Mouse (Mus musculus) WW6 (cell line): ENCODE results near the gene 6030408B16Rik.
A peak's percentile ranks its signal among the peaks of the same experiment; 100 is the strongest.
"Not testable (repeated sequence)": the region's sequence is repeated elsewhere in the genome, so short reads cannot be mapped to it uniquely, and the experiment has no call there.

Source experiments
- DNase-seq: peaks from one replicate; pipeline ENCODE4 v3.0.0-alpha.2; 2013; ENCODE audit warnings: low read depth, low spot score

The 6030408B16Rik gene

DNA sequence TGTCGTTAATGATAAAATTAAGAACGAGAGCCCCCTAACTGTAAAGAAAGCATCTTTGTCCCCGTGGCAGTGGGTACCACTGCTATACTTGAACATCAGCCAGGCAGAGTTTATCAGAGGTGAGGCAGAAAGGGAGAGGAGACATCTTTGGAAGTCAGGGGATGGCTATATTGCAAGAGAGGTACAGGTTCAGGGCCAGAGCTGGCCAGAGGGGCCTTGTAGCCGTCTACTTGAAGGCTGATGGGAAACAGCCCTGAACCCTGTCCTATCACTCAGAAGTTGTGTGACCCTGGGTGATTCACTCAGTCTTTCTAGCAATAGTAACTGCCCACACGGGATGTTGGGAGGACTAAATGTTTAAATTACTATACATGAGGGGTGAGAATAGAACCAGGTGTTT lies 28.1 kb downstream of the 6030408B16Rik start:
- no peak for DNase-seq

GRCm38 (mm10) chr15:101322106-101322505 lies 29.1 kb downstream of the 6030408B16Rik start:
- DNase-seq: no peak

- DNase-seq: no peak
Measured at GRCm38 (mm10) chr15:101322640-101323039, 29.6 kb downstream of the 6030408B16Rik start.

- DNase-seq: no peak
Measured at GRCm38 (mm10) chr15:101323511-101323910, 30.5 kb downstream of the 6030408B16Rik start.

DNA sequence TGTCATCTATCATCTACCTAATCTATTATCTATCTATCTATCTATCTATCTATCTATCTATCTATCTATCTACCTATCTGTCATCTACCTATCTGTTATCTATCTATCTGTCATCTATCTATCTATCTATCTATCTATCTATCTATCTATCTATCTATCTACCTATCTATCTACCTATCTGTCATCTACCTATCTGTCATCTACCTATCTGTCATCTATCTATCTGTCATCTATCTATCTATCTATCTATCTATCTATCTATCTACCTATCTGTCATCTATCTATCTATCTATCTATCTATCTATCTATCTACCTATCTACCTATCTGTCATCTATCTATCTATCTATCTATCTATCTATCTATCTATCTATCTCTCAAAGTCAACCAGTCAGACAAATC lies 31.4 kb downstream of the 6030408B16Rik start:
- DNase-seq: not testable (repeated sequence)

GRCm38 (mm10) chr15:101325991-101326534 lies 33.1 kb downstream of the 6030408B16Rik start:
- DNase-seq: peak; percentile 31

GRCm38 (mm10) chr15:101327282-101327681 lies 34.3 kb downstream of the 6030408B16Rik start:
- peak; percentile 46 for DNase-seq

- no peak for DNase-seq
Measured at GRCm38 (mm10) chr15:101328876-101329563, 36.0 kb downstream of the 6030408B16Rik start.

GRCm38 (mm10) chr15:101329564-101329892 lies 36.5 kb downstream of the 6030408B16Rik start:
- DNase-seq: no peak

GRCm38 (mm10) chr15:101331090-101331489 lies 38.1 kb downstream of the 6030408B16Rik start:
- no peak for DNase-seq

DNA sequence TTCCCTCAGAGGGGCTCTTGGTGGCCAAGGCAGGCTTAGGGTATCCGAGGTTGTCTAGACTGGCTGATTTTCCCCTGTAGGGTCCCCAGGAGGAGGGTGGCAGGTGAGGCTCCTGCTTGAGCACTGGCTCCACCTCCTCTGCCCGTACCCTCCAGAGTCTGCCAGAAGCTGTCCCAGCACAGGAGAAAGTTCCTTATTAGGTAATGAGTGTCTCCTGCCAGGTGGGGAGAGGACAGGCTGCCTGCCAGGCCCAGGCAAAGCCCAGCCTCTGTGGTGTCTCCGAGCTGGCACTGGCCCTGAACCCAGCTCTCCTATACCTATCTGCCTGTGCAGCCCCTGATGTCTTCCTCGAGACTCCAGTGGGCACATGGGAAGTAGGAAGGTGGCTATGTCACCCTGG lies 39.4 kb downstream of the 6030408B16Rik start:
- no peak for DNase-seq

DNA sequence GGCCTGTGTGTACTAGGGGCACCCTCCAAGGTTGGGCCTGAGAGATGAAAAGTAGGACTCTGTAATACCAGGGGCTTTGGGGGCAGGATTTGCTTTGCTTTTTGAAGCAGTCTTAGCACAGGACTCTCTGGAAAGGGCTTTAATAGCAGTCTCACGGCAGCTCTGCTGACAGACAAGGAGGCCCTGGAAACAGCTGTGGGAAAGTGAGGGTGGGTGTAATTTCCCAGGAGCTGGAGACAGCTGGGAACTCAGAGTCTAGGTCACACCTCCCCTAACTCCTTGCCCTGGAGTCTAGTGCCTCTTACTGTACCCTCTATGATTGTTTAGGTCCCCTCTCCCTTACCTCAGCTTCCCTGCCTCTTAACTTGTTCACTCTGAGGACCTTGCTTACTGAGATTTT lies 40.2 kb downstream of the 6030408B16Rik start:
- no peak for DNase-seq

GRCm38 (mm10) chr15:101333648-101334047 lies 40.6 kb downstream of the 6030408B16Rik start:
- no peak for DNase-seq

DNA sequence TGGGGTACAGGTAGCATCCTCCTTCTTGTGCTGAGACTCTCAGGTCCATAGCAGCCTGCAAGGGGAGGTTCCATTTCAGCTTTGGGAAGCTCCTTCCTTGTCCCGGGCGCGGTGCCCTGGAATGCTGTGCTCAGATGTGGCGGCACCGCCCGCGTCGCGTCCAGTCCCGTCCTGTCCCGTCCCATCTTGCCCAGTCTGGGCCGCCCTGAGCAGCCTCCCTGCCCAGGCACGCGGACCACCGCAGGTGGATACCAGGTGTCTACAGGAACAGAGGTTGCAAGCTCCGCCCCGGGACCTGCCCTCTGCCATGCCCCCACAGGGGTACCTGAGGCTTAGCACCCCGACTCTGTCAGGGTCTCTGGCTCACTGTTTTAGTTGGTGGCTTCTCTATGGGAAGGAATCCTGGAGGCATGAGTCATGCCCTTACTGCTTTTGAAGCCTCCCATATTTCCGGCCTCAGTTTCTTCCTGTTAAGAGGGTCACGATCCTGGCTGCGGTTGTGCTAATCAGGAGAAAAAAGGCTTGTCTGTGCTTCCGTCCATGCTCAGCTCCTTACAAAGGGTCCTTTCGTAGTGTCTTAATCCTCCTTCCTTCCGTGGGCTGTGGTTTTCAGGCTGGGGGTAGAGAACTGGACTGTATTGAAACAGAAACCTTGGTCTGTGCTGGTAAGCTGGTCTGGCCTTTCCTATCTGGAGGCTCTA lies 43.6 kb downstream of the 6030408B16Rik start:
- DNase-seq: no peak

DNA sequence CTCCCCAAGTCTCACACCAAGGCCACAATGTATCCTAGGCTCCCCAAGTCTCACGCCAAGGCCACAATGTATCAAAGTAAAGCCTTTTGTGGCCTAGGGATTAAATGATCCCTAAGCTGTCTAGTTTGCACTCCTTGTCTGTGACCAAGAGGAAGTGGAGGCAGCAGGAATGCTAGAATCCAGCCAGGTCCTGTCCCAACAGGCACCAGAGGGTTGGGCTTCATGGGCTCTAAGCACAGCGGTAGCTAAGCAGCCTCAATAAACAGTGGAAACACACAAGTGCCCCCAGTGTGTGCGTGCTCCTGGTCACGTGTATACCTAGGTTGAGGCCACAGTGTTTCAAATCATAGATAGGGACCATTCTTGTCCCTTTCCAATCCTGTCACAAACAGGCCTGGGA lies 45.3 kb downstream of the 6030408B16Rik start:
- DNase-seq: no peak

- peak; percentile 55 for DNase-seq
Measured at GRCm38 (mm10) chr15:101339537-101339936, 46.5 kb downstream of the 6030408B16Rik start.

DNA sequence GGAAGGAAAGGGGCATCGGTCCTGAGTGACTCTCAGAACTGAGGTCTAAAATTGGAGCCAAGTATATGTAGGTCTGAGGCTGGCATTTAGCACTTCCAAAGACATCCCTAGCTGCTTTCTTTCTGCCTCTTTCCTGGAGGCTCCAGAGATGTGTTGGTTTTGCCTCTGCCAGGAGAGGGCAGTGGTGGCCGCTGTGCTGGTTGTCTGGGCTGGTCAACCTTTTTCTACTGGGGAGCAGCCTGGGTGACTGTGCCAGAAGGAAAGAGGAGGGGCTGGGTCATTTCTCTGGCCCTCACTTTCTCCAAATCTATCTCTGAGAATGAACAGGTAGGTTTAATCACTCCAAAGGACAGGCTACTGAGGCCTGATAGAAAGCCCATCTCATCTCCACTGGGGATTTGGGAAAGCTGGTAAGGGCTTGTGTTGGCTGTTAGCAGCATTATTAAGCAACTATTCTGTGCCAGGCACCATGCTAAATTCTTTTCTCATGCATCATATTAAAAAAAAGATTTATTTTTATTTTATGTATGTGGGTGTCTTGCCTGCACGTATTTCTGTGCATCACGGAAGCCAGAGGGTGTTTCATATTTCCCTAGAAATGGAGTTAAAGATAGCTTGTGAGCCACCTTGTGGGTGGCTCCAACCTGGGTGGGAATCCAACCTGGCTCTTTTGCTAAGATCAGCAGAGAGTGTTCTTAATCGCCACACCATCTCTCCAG lies 48.9 kb downstream of the 6030408B16Rik start:
- no peak for DNase-seq
